Mouse (Mus musculus) E14TG2a.4 (cell line): Measurements from ENCODE around the gene Zfp87.

Source experiments
- CTCF ChIP-seq: conservative IDR thresholded peaks from 2 replicates; pipeline ENCODE4 v1.5.1; 2014; ENCODE audit warnings: low read length
- NANOG ChIP-seq: IDR thresholded peaks from 2 replicates; pipeline ENCODE4 v1.6.1; 2014; ENCODE audit warnings: borderline replicate concordance, low read length, mixed read lengths
- POU5F1 ChIP-seq: IDR thresholded peaks from 2 replicates; pipeline ENCODE4 v1.6.1; 2014; ENCODE audit warnings: low read length, borderline replicate concordance

DNA sequence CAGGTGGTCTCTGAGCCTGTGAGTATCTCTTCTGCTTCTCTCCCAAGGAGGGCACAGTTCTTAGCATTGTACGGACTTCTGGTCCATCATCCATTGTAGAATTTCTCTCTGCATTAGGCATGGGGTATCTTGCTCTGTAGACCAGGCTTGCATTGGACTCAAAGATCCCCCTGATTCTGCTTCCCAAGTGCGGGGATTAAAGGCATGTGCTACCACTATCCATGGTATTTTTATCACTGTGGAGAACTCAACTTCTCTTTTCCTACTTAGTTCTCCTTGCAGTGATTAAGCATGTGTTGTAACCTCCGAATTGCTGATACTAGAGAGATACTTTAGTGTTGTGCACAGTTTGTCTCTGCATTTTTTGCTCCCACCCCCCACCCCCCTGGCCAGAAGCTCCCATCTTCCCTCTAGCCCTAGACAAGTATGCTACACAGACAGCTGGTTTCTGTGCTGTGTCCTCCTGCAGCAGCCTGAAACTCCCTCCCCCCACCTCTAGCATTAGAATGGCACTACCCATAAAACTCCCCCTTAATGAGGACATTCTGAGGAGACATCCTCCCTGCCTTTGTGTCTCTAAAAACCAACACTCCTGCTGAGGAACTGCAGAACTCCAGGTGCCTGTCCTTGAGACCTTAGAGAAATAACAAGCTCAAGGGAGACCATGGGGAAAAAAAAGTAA lies 1.2 kb upstream of the Zfp87 start:
- TF ChIP-seq CTCF (no peak), NANOG (no peak), POU5F1 (no peak)
